Mouse (Mus musculus) erythroid progenitor cell, adult 5-6 weeks (primary cell): ENCODE data around the gene Pih1d1. TPM values are rescaled to one million over a fixed set of nuclear protein-coding genes. Genes with fewer than 3 reads are reported as not detected.
A peak's percentile ranks its signal among the peaks of the same experiment; 100 is the strongest.
"Not testable (repeated sequence)": the region's sequence is repeated elsewhere in the genome, so short reads cannot be mapped to it uniquely, and the experiment has no call there.

Experiments used
- ATAC-seq: replicated peaks from 2 replicates; pipeline ENCODE4 v1.8.0; 2016; ENCODE audit warnings: moderate number of reproducible peaks, mild to moderate bottlenecking, moderate TSS enrichment, inconsistent platforms; ENCODE audit not compliant: poor library complexity, low FRiP score, severe bottlenecking
- total RNA-seq, 2 experiments: library from RNA; stranded (forward) in 1 of 2; stranded (reverse) in 1 of 2; fragments of 150-400 nt in 1 of 2; fragments of 186-747, 209-891 nt in 1 of 2; gene quantifications; 2 replicates each; pipeline versions ENCODE4 v1.2.3 to v1.2.4; 2015 to 2017; ENCODE audit warnings: low replicate concordance in 2 of 2

The Pih1d1 gene
- total RNA-seq, 2 experiments from 2014 or later, result 8.7 to 96.4 TPM

- not testable (repeated sequence) for ATAC-seq
These were observed 28.5 kb upstream of the Pih1d1 start for GRCm38 (mm10) chr7:45125649-45126048.

GRCm38 (mm10) chr7:45126147-45126843, 27.8 kb upstream of the Pih1d1 start:
- ATAC-seq, result no peak

DNA sequence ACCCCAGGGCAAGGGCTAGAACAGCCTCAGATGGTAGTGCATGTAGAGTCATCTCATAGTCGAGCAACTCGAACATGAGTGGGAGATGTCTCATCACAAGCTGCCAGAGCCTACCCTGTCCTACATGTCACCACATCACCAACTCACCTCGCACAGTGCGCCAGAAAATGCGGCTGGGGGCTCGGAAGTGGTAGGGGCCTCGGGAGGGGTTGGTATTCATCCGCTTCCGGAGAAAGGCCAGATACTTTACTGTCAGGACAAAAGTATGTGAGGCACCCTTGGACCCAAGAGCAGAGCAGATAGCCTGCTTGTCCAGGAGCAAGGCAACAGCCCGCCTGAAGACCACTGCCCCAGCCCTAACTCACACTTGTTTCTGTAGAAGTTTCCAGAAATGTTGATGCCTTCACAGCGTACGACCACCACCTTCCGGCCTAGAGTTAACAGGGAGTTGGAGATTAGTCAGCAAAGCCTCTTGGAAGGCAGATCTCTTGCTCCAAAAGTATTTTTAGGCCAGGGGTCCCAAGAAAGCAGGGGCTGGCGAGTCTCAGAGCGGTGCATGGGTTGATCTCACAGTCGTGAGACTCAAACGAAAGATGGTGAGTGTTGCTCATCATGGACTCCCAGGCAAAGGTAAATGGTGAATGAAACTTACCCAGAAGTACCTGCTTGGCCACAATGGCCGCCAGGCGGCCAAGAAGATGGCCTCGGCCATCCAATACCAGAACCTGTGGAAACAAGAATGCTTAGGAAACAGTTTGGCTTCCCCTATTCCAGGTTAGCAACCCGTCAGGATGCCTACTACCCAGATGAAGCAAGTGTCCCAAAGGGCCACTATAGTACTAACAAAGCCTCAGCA, 27.0 kb upstream of the Pih1d1 start:
- no peak for ATAC-seq

- no peak for ATAC-seq
These were observed 26.3 kb upstream of the Pih1d1 start for GRCm38 (mm10) chr7:45127700-45128224.

DNA sequence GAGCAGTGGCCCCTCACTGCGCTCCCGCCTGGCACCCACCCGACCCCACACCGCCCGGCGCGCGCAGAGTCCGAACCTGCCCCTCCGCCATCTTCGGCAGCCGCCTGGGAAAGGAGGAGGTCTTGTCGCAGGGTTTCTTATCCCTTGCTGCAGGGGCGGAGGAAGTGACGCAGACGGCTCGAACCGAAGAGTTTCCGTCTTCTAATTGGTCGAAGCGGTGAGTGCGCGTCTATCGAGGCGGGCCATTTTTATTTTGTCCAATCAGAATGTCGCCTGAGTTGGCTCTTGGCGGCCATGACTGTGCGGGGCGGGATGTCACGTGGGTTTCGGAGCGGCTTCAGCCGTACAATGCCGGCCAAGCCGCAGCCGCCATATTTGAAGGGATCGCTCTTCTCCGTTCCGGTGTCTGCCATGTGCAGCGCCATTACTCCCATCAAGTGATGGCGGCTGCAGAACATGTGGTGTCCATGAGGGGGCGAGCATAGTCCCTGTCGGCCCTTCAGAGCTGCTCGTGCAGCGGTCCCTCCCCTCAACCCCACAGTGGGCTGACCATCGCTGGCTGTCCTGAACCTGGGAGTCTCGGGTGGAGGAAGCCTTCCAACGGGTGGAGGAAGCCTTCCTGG, 25.4 kb upstream of the Pih1d1 start, which contains the start of gene Rpl13a:
Gene Rpl13a (minus strand): TSS at position 138 of the 623 bp plus-strand sequence.
- ATAC-seq, result peak; percentile 81

- ATAC-seq, result peak; percentile 9
These were observed 24.8 kb upstream of the Pih1d1 start for GRCm38 (mm10) chr7:45129318-45129717.

DNA sequence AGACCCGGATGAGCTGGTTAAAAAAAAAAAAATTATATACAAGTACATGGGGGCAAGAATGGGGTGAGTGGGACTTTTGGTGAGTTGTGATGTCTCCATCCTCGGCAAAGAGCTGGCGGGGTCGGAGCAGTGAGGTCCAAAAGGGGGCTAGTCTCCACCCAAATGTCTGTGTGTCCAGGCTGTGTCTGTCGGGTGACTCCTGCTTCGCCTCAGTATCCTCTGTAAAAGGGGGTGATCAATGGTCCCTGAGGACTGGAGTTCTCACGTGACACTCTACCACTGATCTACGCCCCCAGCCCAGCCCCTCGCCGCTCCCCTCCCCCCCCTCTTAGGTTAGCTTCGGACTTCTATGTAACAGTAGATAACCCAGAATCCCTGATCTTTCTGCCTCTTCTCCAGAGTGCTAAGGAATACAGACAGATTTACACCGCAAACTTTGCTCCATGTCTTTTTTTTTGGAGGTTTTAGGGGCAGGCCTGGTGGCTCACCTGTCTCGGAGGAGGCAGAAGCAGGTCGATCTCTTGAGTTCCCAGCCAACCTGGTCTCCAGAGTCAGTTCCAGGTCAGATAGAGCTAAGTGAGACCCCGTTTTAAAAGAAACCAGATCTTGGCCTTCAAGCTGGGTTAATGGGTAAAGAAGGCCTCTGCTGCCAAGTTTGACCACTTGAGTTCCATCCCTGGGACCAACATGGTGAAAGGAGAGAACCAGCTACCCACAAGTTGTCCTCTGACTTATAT, 24.2 kb upstream of the Pih1d1 start:
- no peak for ATAC-seq

GRCm38 (mm10) chr7:45131850-45132249, 22.3 kb upstream of the Pih1d1 start:
- no peak for ATAC-seq

GRCm38 (mm10) chr7:45133446-45134159, 20.5 kb upstream of the Pih1d1 start:
- ATAC-seq, result no peak

DNA sequence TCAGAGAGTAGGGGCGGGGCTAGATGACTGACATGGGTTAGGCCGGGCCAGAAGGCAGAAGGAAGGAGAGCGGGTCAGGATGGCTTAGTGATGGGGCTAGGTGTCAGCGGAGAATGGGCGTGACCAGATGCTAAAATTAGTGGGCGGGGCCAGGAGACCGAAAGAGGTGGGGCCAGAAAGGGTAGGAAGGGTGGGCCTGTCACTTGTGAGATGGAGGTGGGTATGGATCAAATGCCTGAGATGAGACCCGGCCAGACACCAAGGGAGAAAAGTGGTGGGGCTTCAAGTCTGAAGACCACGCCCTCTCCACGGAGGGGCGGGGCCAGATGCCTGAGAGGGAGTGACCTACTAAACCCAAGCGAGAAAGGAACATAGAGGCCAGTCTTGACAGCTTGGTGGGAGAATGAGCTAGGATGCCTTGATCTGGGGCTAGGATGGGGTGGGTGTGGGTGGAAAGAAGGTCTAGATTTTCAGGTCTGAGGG, 19.5 kb upstream of the Pih1d1 start:
- ATAC-seq, result peak; percentile 41

DNA sequence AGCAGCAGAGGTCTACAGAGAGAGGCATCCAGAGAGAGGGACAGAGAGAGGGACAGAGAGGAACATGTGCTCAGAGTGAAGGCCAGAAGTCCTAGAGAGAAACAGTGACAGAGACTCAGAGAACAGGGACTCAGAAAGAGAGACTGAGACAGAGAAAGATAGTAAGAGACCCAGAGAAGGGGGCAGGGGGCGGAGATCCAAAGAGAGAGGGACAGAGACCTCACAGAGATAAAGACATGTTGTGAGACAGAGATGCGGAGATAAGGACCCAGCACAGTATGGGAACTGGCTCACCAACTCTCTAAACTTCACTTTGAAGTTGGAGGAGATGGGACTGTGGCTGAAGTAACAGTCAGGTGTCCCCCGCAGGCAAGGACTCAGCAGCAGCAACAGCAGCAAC, 18.7 kb upstream of the Pih1d1 start:
- 0 out of 2 replicates have a peak, but pooled peaks have one; percentile 1 for ATAC-seq

DNA sequence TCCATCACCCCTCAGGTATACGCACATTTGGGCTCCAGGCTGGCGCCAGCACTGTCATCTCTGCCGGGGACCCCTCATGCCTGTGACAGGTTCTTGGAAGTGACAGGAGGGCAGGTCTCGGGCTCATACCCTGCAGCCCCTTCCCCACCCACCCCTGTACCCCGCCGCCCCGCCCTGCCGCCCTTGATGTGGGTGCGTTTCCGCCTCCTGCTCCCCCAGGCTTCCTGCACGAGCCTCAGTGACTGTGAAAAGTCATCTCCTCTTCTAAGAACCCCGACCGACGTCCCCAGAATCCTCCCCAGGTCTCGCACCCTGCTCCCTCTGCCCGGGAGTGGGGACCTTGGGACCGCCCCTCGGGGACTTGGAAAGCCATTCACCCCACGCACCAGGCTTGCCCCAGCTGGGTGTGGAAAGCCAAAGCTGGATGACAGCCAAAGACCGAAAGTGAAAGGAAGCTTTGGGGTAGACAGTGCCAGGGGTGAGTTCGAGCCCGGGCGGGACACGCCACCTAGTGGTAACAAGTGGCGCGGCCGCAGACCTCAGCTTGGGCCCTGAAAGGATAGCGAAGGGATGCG, 18.0 kb upstream of the Pih1d1 start, which contains the start of the genes Gm45713 and Flt3l:
Gene Gm45713 (minus strand): TSS at position 239 of the 575 bp plus-strand sequence.
Gene Flt3l (minus strand): TSS at position 440 of the 575 bp plus-strand sequence.
- peak; percentile 85 for ATAC-seq

DNA sequence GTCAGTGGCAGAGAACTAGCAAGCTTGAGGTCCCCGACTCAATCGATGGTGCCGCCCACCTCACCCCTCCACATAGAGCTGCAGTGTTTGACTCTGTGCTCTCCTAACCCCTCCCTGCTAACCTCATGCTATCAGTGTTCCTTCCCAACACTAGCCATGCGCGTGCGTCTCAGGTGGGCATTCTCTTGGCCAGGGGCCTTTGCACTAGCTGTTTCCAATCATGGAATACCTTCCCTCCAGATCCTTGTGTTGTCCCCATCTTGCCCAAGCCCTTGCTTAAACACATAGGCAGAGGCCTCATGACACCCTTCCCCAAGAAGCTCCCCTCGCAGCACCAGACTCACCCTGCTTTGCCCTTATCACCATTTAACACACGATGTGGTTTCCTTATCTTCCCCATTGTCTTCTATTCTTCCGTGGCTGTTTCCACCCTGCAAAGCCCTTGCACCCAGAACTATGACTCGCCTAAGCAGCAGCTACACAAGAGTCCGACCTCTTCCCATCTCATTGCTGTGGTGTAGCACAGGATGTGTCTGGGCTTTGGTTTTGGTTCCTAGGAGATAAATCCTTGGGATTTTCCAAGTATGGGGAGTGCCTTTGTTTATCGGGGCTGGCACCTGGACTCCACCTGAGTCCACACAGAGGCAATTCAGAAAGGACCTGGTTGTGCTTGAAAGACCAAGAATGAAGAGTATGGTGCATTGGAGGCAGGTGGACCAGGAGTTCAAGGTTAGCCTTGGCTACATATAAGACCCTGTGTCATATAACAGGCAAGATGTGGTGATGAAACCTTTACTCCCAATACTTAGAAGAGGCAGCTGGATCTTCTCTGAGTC, 16.7 kb upstream of the Pih1d1 start:
- ATAC-seq, result no peak

DNA sequence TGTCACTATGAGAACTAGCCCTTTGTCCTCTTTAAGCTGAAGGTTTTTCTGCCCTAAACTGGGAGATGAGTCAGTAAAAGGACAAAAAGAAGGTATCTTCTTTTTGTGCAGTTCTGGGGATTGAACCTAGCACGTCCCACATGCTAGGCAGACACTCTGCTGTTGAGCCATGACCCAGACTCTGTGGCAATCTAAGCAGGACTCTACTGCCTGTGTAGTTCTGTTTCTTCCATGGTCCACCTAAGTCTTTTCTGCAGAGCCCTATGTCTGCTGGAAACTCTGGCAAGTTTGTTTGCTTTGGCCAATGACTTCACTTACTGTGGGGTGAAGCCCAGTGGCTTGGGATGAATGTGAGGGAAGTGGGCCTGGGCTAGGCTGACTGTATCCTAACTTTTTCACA, 15.7 kb upstream of the Pih1d1 start:
- ATAC-seq, result no peak

DNA sequence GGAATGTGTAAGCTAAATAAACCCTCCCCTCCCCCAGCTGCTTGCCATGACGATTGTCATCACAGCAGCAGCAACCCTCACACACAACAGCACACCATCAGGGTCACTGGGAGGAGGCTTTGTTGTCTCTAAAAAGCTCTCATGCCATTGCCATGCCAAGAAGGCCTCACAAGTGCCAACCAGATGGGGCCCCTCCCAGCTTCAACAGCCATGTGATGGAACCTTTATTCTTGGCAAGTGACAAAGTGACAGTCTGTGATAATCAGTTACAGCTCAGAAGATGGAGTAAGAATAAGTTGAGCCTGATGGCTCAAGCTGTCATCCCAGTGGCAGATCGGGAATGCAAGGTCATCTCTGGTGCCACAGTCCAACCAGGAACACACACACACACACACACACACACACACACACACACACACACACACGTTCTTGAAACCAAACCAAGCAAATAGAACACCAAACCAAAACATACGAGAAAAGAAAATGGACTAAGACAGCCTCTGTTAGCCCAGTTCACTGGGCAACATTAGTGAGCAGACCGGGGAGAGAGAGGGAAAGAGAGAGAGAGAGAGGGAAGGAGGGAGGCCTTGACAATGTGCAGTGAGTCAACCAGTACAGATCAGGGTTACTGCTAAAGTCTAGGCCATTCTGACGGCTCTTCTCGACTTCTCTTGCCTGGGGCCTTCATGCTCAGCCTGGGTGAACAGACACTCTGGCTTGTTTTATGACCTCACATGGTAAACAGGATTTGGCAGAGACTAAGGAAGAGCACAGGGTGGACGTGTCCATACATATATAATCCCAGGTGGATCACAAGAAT, 14.0 kb upstream of the Pih1d1 start:
- no peak for ATAC-seq

GRCm38 (mm10) chr7:45141319-45141718, 12.8 kb upstream of the Pih1d1 start:
- no peak for ATAC-seq

GRCm38 (mm10) chr7:45141914-45142313, 12.2 kb upstream of the Pih1d1 start:
- no peak for ATAC-seq
